12 mouse cellular contexts compared by ENCODE assay signal in genomic region chr12:85992013-85992837, GRCm38 (mm10).
DNase-seq lines count a peak whose midpoint lies in the region; ATAC-seq lines count a peak whose summit lies in the region.
"Had no signal": no experiment of that assay in that cellular context is flagged by ENCODE, and none has a peak within 500 bp of the region (broad histone marks: within the 10 kb centered on the region; RNA-seq: fewer than 3 reads in every experiment).

No protein-coding gene starts in this region.

- H3K36me3 ChIP-seq in heart, embryonic 16.5 days (ENCODE audit: control insufficient read depth, insufficient read depth): peaks cover 6% of the 10 kb centered on the region
- H3K36me3 ChIP-seq in midbrain, embryonic 11.5 days (ENCODE audit: control insufficient read depth, insufficient read depth, low read length): no peaks in the 10 kb centered on the region
- H3K36me3 ChIP-seq in midbrain, embryonic 10.5 days: peaks cover 14% of the 10 kb centered on the region; the same call in 1 of the 2 replicates

- ATAC-seq in heart, embryonic 16.5 days (replicated peaks; ENCODE audit: extremely low read depth, insufficient read depth, low FRiP score): 0 out of 2 replicates have a peak, but pooled peaks have one; percentile 28
- ATAC-seq in midbrain, embryonic 11.5 days (ENCODE audit: low FRiP score): no peak
- no peak for ATAC-seq in erythroid progenitor cell, adult 5-6 weeks (replicated peaks; ENCODE audit: low FRiP score, poor library complexity, severe bottlenecking)
- ATAC-seq: midbrain, embryonic 13.5 days had no signal

- peaks cover 10% of the 10 kb centered on the region for H3K4me1 ChIP-seq in heart, embryonic 16.5 days (ENCODE audit: control insufficient read depth, insufficient read depth, low read length)
- no peaks in the 10 kb centered on the region; the same call in 1 of the 2 replicates for H3K4me1 ChIP-seq in midbrain, embryonic 11.5 days (ENCODE audit: control insufficient read depth, insufficient read depth, low read length)
- peaks cover 6% of the 10 kb centered on the region; the same call in 1 of the 2 replicates for H3K4me1 ChIP-seq in midbrain, embryonic 10.5 days
- H3K4me1 ChIP-seq: liver, embryonic 13.5 days had no signal

- 58% methylated on average over 7 of the region's 7 CpGs for WGBS in heart, embryonic 16.5 days
- WGBS in midbrain, embryonic 11.5 days: 77% methylated on average over 7 of the region's 7 CpGs
- 81% methylated on average over 7 of the region's 7 CpGs for WGBS in midbrain, embryonic 10.5 days

- H3K4me3 ChIP-seq in heart, embryonic 16.5 days (ENCODE audit: low read length): no peak overlapping the region
- H3K4me3 ChIP-seq in midbrain, embryonic 11.5 days (ENCODE audit: low read depth, low read length): no peak overlapping the region
- no peak overlapping the region for H3K4me3 ChIP-seq in midbrain, embryonic 10.5 days
- H3K4me3 ChIP-seq: liver, embryonic 13.5 days; midbrain, embryonic 13.5 days; neural tube, embryonic 15.5 days had no signal

- H3K9ac ChIP-seq in heart, embryonic 16.5 days (ENCODE audit: low read length): no peak overlapping the region
- H3K9ac ChIP-seq in midbrain, embryonic 11.5 days (ENCODE audit: low read length): no peak overlapping the region
- H3K9ac ChIP-seq: liver, embryonic 13.5 days; midbrain, embryonic 13.5 days; neural tube, embryonic 15.5 days had no signal

- H3K9me3 ChIP-seq in heart, embryonic 16.5 days (replicated peaks; ENCODE audit: control insufficient read depth, low read length): no peaks in the 10 kb centered on the region
- no peaks in the 10 kb centered on the region for H3K9me3 ChIP-seq in midbrain, embryonic 11.5 days (ENCODE audit: control insufficient read depth, low read length)
- H3K9me3 ChIP-seq in midbrain, embryonic 10.5 days (replicated peaks): no peaks in the 10 kb centered on the region
- H3K9me3 ChIP-seq: liver, embryonic 13.5 days; midbrain, embryonic 13.5 days; neural tube, embryonic 15.5 days had no signal

- no peak overlapping the region for H3K27ac ChIP-seq in heart, embryonic 16.5 days (ENCODE audit: low read length)
- H3K27ac ChIP-seq in midbrain, embryonic 11.5 days (ENCODE audit: low read depth, low read length): no peak overlapping the region
- H3K27ac ChIP-seq in midbrain, embryonic 10.5 days (replicated peaks): no peak overlapping the region
- H3K27ac ChIP-seq: liver, embryonic 13.5 days; midbrain, embryonic 13.5 days; neural tube, embryonic 15.5 days had no signal

- H3K4me2 ChIP-seq in heart, embryonic 16.5 days (ENCODE audit: low read depth, low read length): no peak overlapping the region
- no peak overlapping the region for H3K4me2 ChIP-seq in midbrain, embryonic 11.5 days
- H3K4me2 ChIP-seq: heart, embryonic 11.5 days; liver, embryonic 13.5 days; midbrain, embryonic 13.5 days; neural tube, embryonic 15.5 days had no signal

- H3K27me3 ChIP-seq in heart, embryonic 16.5 days (ENCODE audit: control insufficient read depth, insufficient read depth, low read length): no peaks in the 10 kb centered on the region
- H3K27me3 ChIP-seq in midbrain, embryonic 11.5 days (ENCODE audit: control insufficient read depth, insufficient read depth, low read length): no peaks in the 10 kb centered on the region
- no peaks in the 10 kb centered on the region for H3K27me3 ChIP-seq in midbrain, embryonic 10.5 days (ENCODE audit: low read depth, poor library complexity, severe bottlenecking)
- H3K27me3 ChIP-seq: liver, embryonic 13.5 days; midbrain, embryonic 13.5 days; neural tube, embryonic 15.5 days had no signal

- DNase-seq in heart, adult 18-20 months: no peak
- peak; percentile 67 for DNase-seq in midbrain, embryonic 11.5 days (ENCODE audit: low spot score, missing footprints)
- DNase-seq in midbrain, embryonic 10.5 days (ENCODE audit: low spot score): no peak
- peak; percentile 63 for DNase-seq in brain, adult 2 months (ENCODE audit: low read depth, low spot score)
- peak; percentile 29 to 48 for DNase-seq in natural killer cell, adult 2 months (ENCODE audit: low spot score in 2 of 2)
- DNase-seq in urinary bladder, postnatal 14 days (ENCODE audit: low spot score): no peak
- DNase-seq: liver, embryonic 13.5 days had no signal

Comparison
In these comparisons a context has a peak if more than half of its experiments do, and no peak if none do; other contexts are left out.
1. DNase-seq: peak in midbrain, embryonic 11.5 days (single experiment), brain, adult 2 months (single experiment) and natural killer cell, adult 2 months (2 of 2); none in heart, adult 18-20 months (0 of 2), midbrain, embryonic 10.5 days (single experiment) and urinary bladder, postnatal 14 days (single experiment).